Mouse (Mus musculus) neural tube, embryonic 12.5 days (tissue): ENCODE measurements around the gene Brd3. TPM values are rescaled to one million over a fixed set of nuclear protein-coding genes. Genes with fewer than 3 reads are reported as not detected.

Experiments used
- ATAC-seq: fragments of 200-750 bp; cut with Nextera tagmentation; 2 replicates; pipeline ENCODE4 v1.8.0; 2017; ENCODE audit warnings: low read depth, mild to moderate bottlenecking, moderate TSS enrichment, moderate library complexity; ENCODE audit not compliant: low FRiP score
- H3K27ac ChIP-seq: fragments of 300-500 bp; sonication (generic); 2 replicates; pipeline ENCODE4 v1.5.1; 2016
- H3K27me3 ChIP-seq: fragments of 300-500 bp; sonication (generic); replicated peaks from 2 replicates; pipeline ENCODE4 v1.6.1; 2016; ENCODE audit warnings: mild to moderate bottlenecking
- H3K36me3 ChIP-seq: fragments of 300-500 bp; sonication (generic); 2 replicates; pipeline ENCODE4 v1.6.1; 2016; ENCODE audit warnings: mild to moderate bottlenecking
- H3K4me1 ChIP-seq: fragments of 300-500 bp; sonication (generic); 2 replicates; pipeline ENCODE4 v1.6.1; 2016
- H3K4me2 ChIP-seq: fragments of 300-500 bp; sonication (generic); replicated peaks from 2 replicates; pipeline ENCODE4 v1.6.1; 2016; ENCODE audit warnings: mild to moderate bottlenecking
- H3K4me3 ChIP-seq: fragments of 300-500 bp; sonication (generic); 2 replicates; pipeline ENCODE4 v1.5.1; 2016
- H3K9ac ChIP-seq: fragments of 300-500 bp; sonication (generic); 2 replicates; pipeline ENCODE4 v1.6.1; 2016; ENCODE audit warnings: mild to moderate bottlenecking
- H3K9me3 ChIP-seq: fragments of 300-500 bp; sonication (generic); 2 replicates; pipeline ENCODE4 v1.6.1; 2016; ENCODE audit warnings: mild to moderate bottlenecking
- WGBS: fragments of 180-500 bp; shearing (Covaris S2); methylation state at CpG from one replicate; pipeline ENCODE4 v1.1.7; 2016; 5-methylcytosine and 5-hydroxymethylcytosine counted together
- polyA plus RNA-seq: library from polyadenylated mRNA; unstranded; fragments of >200 nt; fragmentation: Nextera tagmentation; extraction: Ambion mirVana; gene quantifications from 2 replicates; pipeline ENCODE4 v1.2.1, GENCODE M21; 2016

Gene Brd3
- polyA plus RNA-seq, 1 experiment from 2014 or later = 139 TPM

- no peak overlapping the region for H3K9ac ChIP-seq
Observed at GRCm38 (mm10) chr2:27417648-27418153, 89.8 kb downstream of the Brd3 start.

GRCm38 (mm10) chr2:27416425-27416824 is 91.0 kb downstream of the Brd3 start:
- Histone ChIP-seq H3K36me3 (0 out of 2 replicates have a peak, but pooled peaks cover 3% of the 10 kb centered on the region), H3K9me3 (no peaks in the 10 kb centered on the region), H3K4me1 (peaks cover 93% of the 10 kb centered on the region), H3K4me3 (no peak overlapping the region), H3K27me3 (no peaks in the 10 kb centered on the region), H3K27ac (no peak overlapping the region), H3K4me2 (0 out of 2 replicates have a peak overlapping the region, but pooled peaks have one; percentile 50), H3K9ac (no peak overlapping the region)
- no peak for ATAC-seq
- WGBS = 38% methylated on average over 3 of the region's 3 CpGs

More at GRCm38 (mm10) chr2:27417648-27418153, 89.8 kb downstream of the Brd3 start:
- Histone ChIP-seq H3K27me3 (no peaks in the 10 kb centered on the region), H3K4me1 (peaks cover 93% of the 10 kb centered on the region), H3K4me2 (no peak overlapping the region), H3K4me3 (no peak overlapping the region), H3K9me3 (no peaks in the 10 kb centered on the region), H3K27ac (no peak overlapping the region), H3K36me3 (0 out of 2 replicates have a peak, but pooled peaks cover 3% of the 10 kb centered on the region)
- no peak for ATAC-seq
- WGBS = 52% methylated on average over 5 of the region's 5 CpGs

- no peaks in the 10 kb centered on the region for H3K27me3 ChIP-seq
- no peaks in the 10 kb centered on the region for H3K9me3 ChIP-seq
- H3K4me2 ChIP-seq = peak overlapping the region; percentile 50
- no peaks in the 10 kb centered on the region for H3K36me3 ChIP-seq
- WGBS = 63% methylated on average over 11 of the region's 11 CpGs
- peak overlapping the region; percentile 83 for H3K27ac ChIP-seq
- no peak overlapping the region for H3K4me3 ChIP-seq
- 0 out of 2 replicates have a peak overlapping the region, but pooled peaks have one; percentile 17 for H3K9ac ChIP-seq
- ATAC-seq = no peak
- peaks cover 94% of the 10 kb centered on the region for H3K4me1 ChIP-seq
Observed at GRCm38 (mm10) chr2:27415060-27415783, 92.2 kb downstream of the Brd3 start.

GRCm38 (mm10) chr2:27413936-27414657 is 93.4 kb downstream of the Brd3 start:
- peak overlapping the region; percentile 47 for H3K9ac ChIP-seq
- H3K36me3 ChIP-seq = no peaks in the 10 kb centered on the region
- H3K9me3 ChIP-seq = no peaks in the 10 kb centered on the region
- WGBS = 9% methylated on average over 16 of the region's 16 CpGs
- no peaks in the 10 kb centered on the region for H3K27me3 ChIP-seq
- no peak overlapping the region for H3K4me3 ChIP-seq
- peak overlapping the region; percentile 50 for H3K4me2 ChIP-seq
- H3K27ac ChIP-seq = peak overlapping the region; percentile 83
- peaks cover 90% of the 10 kb centered on the region for H3K4me1 ChIP-seq
- peak; percentile 86 for ATAC-seq

- Histone ChIP-seq H3K4me2 (peak overlapping the region; percentile 50), H3K36me3 (no peaks in the 10 kb centered on the region), H3K27me3 (no peaks in the 10 kb centered on the region), H3K9ac (peak overlapping the region; percentile 47), H3K9me3 (no peaks in the 10 kb centered on the region), H3K27ac (peak overlapping the region; percentile 75), H3K4me3 (no peak overlapping the region), H3K4me1 (peaks cover 90% of the 10 kb centered on the region)
- WGBS = 9% methylated on average over 2 of the region's 2 CpGs
- ATAC-seq = peak; percentile 45
Observed at GRCm38 (mm10) chr2:27413582-27413935, 93.9 kb downstream of the Brd3 start.

GRCm38 (mm10) chr2:27412245-27412800 is 95.1 kb downstream of the Brd3 start:
- Histone ChIP-seq H3K9me3 (no peaks in the 10 kb centered on the region), H3K27me3 (no peaks in the 10 kb centered on the region), H3K4me3 (no peak overlapping the region), H3K4me2 (peak overlapping the region; percentile 41), H3K4me1 (peaks cover 88% of the 10 kb centered on the region), H3K9ac (peak overlapping the region; percentile 30; the same call in 1 of the 2 replicates), H3K27ac (peak overlapping the region; percentile 67), H3K36me3 (no peaks in the 10 kb centered on the region)
- no peak for ATAC-seq
- 3% methylated on average over 7 of the region's 7 CpGs for WGBS

- Histone ChIP-seq H3K27ac (peak overlapping the region; percentile 66), H3K4me1 (peaks cover 88% of the 10 kb centered on the region), H3K4me3 (no peak overlapping the region), H3K9ac (no peak overlapping the region), H3K4me2 (peak overlapping the region; percentile 41), H3K36me3 (no peaks in the 10 kb centered on the region), H3K9me3 (no peaks in the 10 kb centered on the region), H3K27me3 (no peaks in the 10 kb centered on the region)
- 7% methylated on average over 8 of the region's 8 CpGs for WGBS
- peak; percentile 16; the same call in 1 of the 2 replicates for ATAC-seq
Observed at GRCm38 (mm10) chr2:27411688-27412174, 95.7 kb downstream of the Brd3 start.

- H3K4me2 ChIP-seq = peak overlapping the region; percentile 41; the same call in 1 of the 2 replicates
- no peaks in the 10 kb centered on the region for H3K9me3 ChIP-seq
- no peak overlapping the region for H3K4me3 ChIP-seq
- no peak overlapping the region for H3K9ac ChIP-seq
- peaks cover 84% of the 10 kb centered on the region for H3K4me1 ChIP-seq
- WGBS = 84% methylated on average over 6 of the region's 6 CpGs
- no peaks in the 10 kb centered on the region for H3K36me3 ChIP-seq
- no peak for ATAC-seq
- H3K27me3 ChIP-seq = no peaks in the 10 kb centered on the region
- no peak overlapping the region for H3K27ac ChIP-seq
Observed at GRCm38 (mm10) chr2:27410518-27411140, 96.8 kb downstream of the Brd3 start.

- Histone ChIP-seq H3K4me3 (no peak overlapping the region), H3K27me3 (no peaks in the 10 kb centered on the region), H3K4me2 (no peak overlapping the region), H3K36me3 (no peaks in the 10 kb centered on the region), H3K9ac (no peak overlapping the region), H3K27ac (no peak overlapping the region), H3K4me1 (peaks cover 83% of the 10 kb centered on the region), H3K9me3 (no peaks in the 10 kb centered on the region)
- ATAC-seq = no peak
- WGBS = 74% methylated on average over 3 of the region's 3 CpGs
Observed at GRCm38 (mm10) chr2:27408194-27408593, 99.3 kb downstream of the Brd3 start.

- no peaks in the 10 kb centered on the region for H3K36me3 ChIP-seq
- H3K4me3 ChIP-seq = no peak overlapping the region
- no peak overlapping the region for H3K9ac ChIP-seq
- no peak overlapping the region for H3K27ac ChIP-seq
- 93% methylated on average over 5 of the region's 5 CpGs for WGBS
- ATAC-seq = no peak
- H3K9me3 ChIP-seq = no peaks in the 10 kb centered on the region
- H3K4me2 ChIP-seq = no peak overlapping the region
- peaks cover 72% of the 10 kb centered on the region for H3K4me1 ChIP-seq
- H3K27me3 ChIP-seq = no peaks in the 10 kb centered on the region
Observed at GRCm38 (mm10) chr2:27406928-27407327, 100.5 kb downstream of the Brd3 start.

GRCm38 (mm10) chr2:27405094-27405884 is 102.2 kb downstream of the Brd3 start:
- no peak overlapping the region for H3K9ac ChIP-seq
- no peaks in the 10 kb centered on the region for H3K36me3 ChIP-seq
- H3K4me3 ChIP-seq = no peak overlapping the region
- no peak; the same call in 1 of the 2 replicates for ATAC-seq
- H3K27ac ChIP-seq = no peak overlapping the region
- no peaks in the 10 kb centered on the region for H3K27me3 ChIP-seq
- no peak overlapping the region for H3K4me2 ChIP-seq
- H3K4me1 ChIP-seq = peaks cover 57% of the 10 kb centered on the region
- WGBS = 63% methylated on average over 5 of the region's 5 CpGs
- H3K9me3 ChIP-seq = no peaks in the 10 kb centered on the region
